Mouse (Mus musculus) adrenal gland, postnatal 10 days (tissue): ENCODE measurements around the gene Atpaf2. TPM values are rescaled to one million over a fixed set of nuclear protein-coding genes. Genes with fewer than 3 reads are reported as not detected.

Source experiments
- total RNA-seq, 2 experiments: library from RNA; stranded (reverse); gene quantifications; 2 replicates each; pipeline ENCODE4 v1.2.3; 2021

Gene Atpaf2
- total RNA-seq, 2 experiments from 2014 or later: 128 to 156 TPM

Other genes with a start within 250 kb of the Atpaf2 start
- gene Srebf1, start 195.9 kb downstream of the Atpaf2 start, total RNA-seq: 100 to 1,000 TPM; 126 to 185 TPM
- 10 to 100 TPM; 49.9 to 61.5 TPM for gene Tom1l2, start 65.6 kb downstream of the Atpaf2 start, total RNA-seq
- 1 to 10 TPM; 1.1 to 1.5 TPM for gene Drc3, start 65.1 kb downstream of the Atpaf2 start, total RNA-seq
- 10 to 100 TPM; 48.8 TPM for gene Gid4, start 1.3 kb downstream of the Atpaf2 start, total RNA-seq
- gene Drg2, start 36.1 kb upstream of the Atpaf2 start, total RNA-seq: 10 to 100 TPM; 61.6 to 69.0 TPM
- gene Myo15, start 50.9 kb upstream of the Atpaf2 start, total RNA-seq: under 1 TPM; 0.30 to 0.51 TPM
- 10 to 100 TPM; 68.6 to 72.6 TPM for gene Alkbh5, start 117.9 kb upstream of the Atpaf2 start, total RNA-seq